Mouse (Mus musculus): ENCODE results near the gene Pym1.

- TF ChIP-seq MAFK (IDR thresholded peaks at IDR 0.05; ENCODE audit: insufficient read depth, low read depth, low read length) (no peak), ZC3H11A (IDR thresholded peaks at IDR 0.05; ENCODE audit: borderline replicate concordance, low read depth, low read length) (no peak), CHD2 (IDR thresholded peaks at IDR 0.05; ENCODE audit: low read depth, low read length) (no peak)
Observed at GRCm38 (mm10) chr10:128743235-128743634, 4.5 kb upstream of the Pym1 start.
